Mouse (Mus musculus) large intestine, adult 2 months (tissue): Measurements from ENCODE around the gene Slc16a10. TPM values are rescaled to one million over a fixed set of nuclear protein-coding genes. Genes with fewer than 3 reads are reported as not detected.

Source experiments
- DNase-seq: peaks from one replicate; pipeline ENCODE4 v3.0.0-alpha.2; 2012; ENCODE audit warnings: low read depth, low spot score
- WGBS: fragments of 180-500 bp; shearing (Covaris S2); methylation state at CpG from one replicate; pipeline ENCODE4 v1.1.7; 2018; 5-methylcytosine and 5-hydroxymethylcytosine counted together
- polyA plus RNA-seq: library from polyadenylated mRNA; depleted of rRNA; stranded (reverse); fragments of >200 nt; gene quantifications from 2 replicates; pipeline ENCODE4 v1.2.3, GENCODE M21; 2012

The Slc16a10 gene
- polyA plus RNA-seq, 1 experiment = 32.4 TPM

GRCm38 (mm10) chr10:40118743-40119387 is 23.2 kb downstream of the Slc16a10 start:
- 79% methylated on average over 5 of the region's 5 CpGs for WGBS
- DNase-seq = no peak

- 82% methylated on average over 7 of the region's 7 CpGs for whole genome bisulfite sequencing
- no peak for DNase-seq
Measured at GRCm38 (mm10) chr10:40113517-40114085, 28.5 kb downstream of the Slc16a10 start.

GRCm38 (mm10) chr10:40112256-40112655 is 29.8 kb downstream of the Slc16a10 start:
- WGBS = 90% methylated on average over 10 of the region's 10 CpGs
- DNase-seq = no peak

GRCm38 (mm10) chr10:40109520-40109919 is 32.5 kb downstream of the Slc16a10 start:
- 84% methylated on average over 5 of the region's 5 CpGs for WGBS

GRCm38 (mm10) chr10:40108992-40109391 is 33.1 kb downstream of the Slc16a10 start:
- no peak for DNase-seq
- WGBS = 91% methylated on average over 8 of the region's 8 CpGs

More at GRCm38 (mm10) chr10:40109520-40109919, 32.5 kb downstream of the Slc16a10 start:
- DNase-seq = no peak

- 34% methylated on average over 1 of the region's 1 CpGs for WGBS
- DNase-seq = no peak
Measured at GRCm38 (mm10) chr10:40107995-40108394, 34.1 kb downstream of the Slc16a10 start.

GRCm38 (mm10) chr10:40105174-40105573 is 36.9 kb downstream of the Slc16a10 start:
- WGBS = 91% methylated on average over 1 of the region's 1 CpGs
- DNase-seq = no peak

- no peak for DNase-seq
- 38% methylated on average over 5 of the region's 5 CpGs for WGBS
Measured at GRCm38 (mm10) chr10:40103790-40104189, 38.3 kb downstream of the Slc16a10 start.

- WGBS = 48% methylated on average over 8 of the region's 8 CpGs
- no peak for DNase-seq
Measured at GRCm38 (mm10) chr10:40102986-40103385, 39.1 kb downstream of the Slc16a10 start.

- 73% methylated on average over 3 of the region's 3 CpGs for WGBS
- DNase-seq = no peak
Measured at GRCm38 (mm10) chr10:40102166-40102565, 39.9 kb downstream of the Slc16a10 start.

- no peak for DNase-seq
- 91% methylated on average over 1 of the region's 1 CpGs for WGBS
Measured at GRCm38 (mm10) chr10:40098441-40098840, 43.6 kb downstream of the Slc16a10 start.

GRCm38 (mm10) chr10:40097519-40097918 is 44.5 kb downstream of the Slc16a10 start:
- no peak for DNase-seq
- WGBS = 79% methylated on average over 4 of the region's 4 CpGs

GRCm38 (mm10) chr10:40094752-40095151 is 47.3 kb downstream of the Slc16a10 start:
- DNase-seq = no peak
- WGBS = 54% methylated on average over 2 of the region's 2 CpGs

GRCm38 (mm10) chr10:40093526-40093925 is 48.5 kb downstream of the Slc16a10 start:
- no peak for DNase-seq

- 80% methylated on average over 2 of the region's 2 CpGs for WGBS
- DNase-seq = no peak
Measured at GRCm38 (mm10) chr10:40091455-40091854, 50.6 kb downstream of the Slc16a10 start.

- 66% methylated on average over 11 of the region's 11 CpGs for WGBS
- DNase-seq = no peak
Measured at GRCm38 (mm10) chr10:40090504-40091428, 51.3 kb downstream of the Slc16a10 start.

GRCm38 (mm10) chr10:40084332-40085093 is 57.5 kb downstream of the Slc16a10 start:
- 68% methylated on average over 12 of the region's 12 CpGs for WGBS
- no peak for DNase-seq

- no peak for DNase-seq
- 71% methylated on average over 4 of the region's 4 CpGs for WGBS
Measured at GRCm38 (mm10) chr10:40083556-40083955, 58.5 kb downstream of the Slc16a10 start.

GRCm38 (mm10) chr10:40082668-40083067 is 59.4 kb downstream of the Slc16a10 start:
- WGBS = 81% methylated on average over 7 of the region's 7 CpGs

GRCm38 (mm10) chr10:40080533-40080932 is 61.5 kb downstream of the Slc16a10 start:
- no peak for DNase-seq
- 73% methylated on average over 10 of the region's 10 CpGs for WGBS

More at GRCm38 (mm10) chr10:40082668-40083067, 59.4 kb downstream of the Slc16a10 start:
- no peak for DNase-seq
